Mouse (Mus musculus) neural tube, embryonic 12.5 days (tissue): Measurements from ENCODE around the gene Perm1. TPM values are rescaled to one million over a fixed set of nuclear protein-coding genes. Genes with fewer than 3 reads are reported as not detected.

ENCODE experiments used
- ATAC-seq: fragments of 200-750 bp; cut with Nextera tagmentation; 2 replicates; pipeline ENCODE4 v1.8.0; 2017; ENCODE audit warnings: low read depth, mild to moderate bottlenecking, moderate TSS enrichment, moderate library complexity; ENCODE audit not compliant: low FRiP score
- H3K27ac ChIP-seq: fragments of 300-500 bp; sonication (generic); 2 replicates; pipeline ENCODE4 v1.5.1; 2016
- H3K27me3 ChIP-seq: fragments of 300-500 bp; sonication (generic); replicated peaks from 2 replicates; pipeline ENCODE4 v1.6.1; 2016; ENCODE audit warnings: mild to moderate bottlenecking
- H3K36me3 ChIP-seq: fragments of 300-500 bp; sonication (generic); 2 replicates; pipeline ENCODE4 v1.6.1; 2016; ENCODE audit warnings: mild to moderate bottlenecking
- H3K4me1 ChIP-seq: fragments of 300-500 bp; sonication (generic); 2 replicates; pipeline ENCODE4 v1.6.1; 2016
- H3K4me2 ChIP-seq: fragments of 300-500 bp; sonication (generic); replicated peaks from 2 replicates; pipeline ENCODE4 v1.6.1; 2016; ENCODE audit warnings: mild to moderate bottlenecking
- H3K4me3 ChIP-seq: fragments of 300-500 bp; sonication (generic); 2 replicates; pipeline ENCODE4 v1.5.1; 2016
- H3K9ac ChIP-seq: fragments of 300-500 bp; sonication (generic); 2 replicates; pipeline ENCODE4 v1.6.1; 2016; ENCODE audit warnings: mild to moderate bottlenecking
- H3K9me3 ChIP-seq: fragments of 300-500 bp; sonication (generic); 2 replicates; pipeline ENCODE4 v1.6.1; 2016; ENCODE audit warnings: mild to moderate bottlenecking
- WGBS: fragments of 180-500 bp; shearing (Covaris S2); methylation state at CpG from one replicate; pipeline ENCODE4 v1.1.7; 2016; 5-methylcytosine and 5-hydroxymethylcytosine counted together
- polyA plus RNA-seq: library from polyadenylated mRNA; unstranded; fragments of >200 nt; fragmentation: Nextera tagmentation; extraction: Ambion mirVana; gene quantifications from 2 replicates; pipeline ENCODE4 v1.2.1, GENCODE M21; 2016

Gene Perm1
- polyA plus RNA-seq, 1 experiment from 2014 or later = 2.0 TPM

- Histone ChIP-seq H3K4me2 (peak overlapping the region; percentile 96), H3K27me3 (peaks cover 4% of the 10 kb centered on the region), H3K4me1 (peaks cover 25% of the 10 kb centered on the region), H3K9me3 (no peaks in the 10 kb centered on the region), H3K4me3 (peak overlapping the region; percentile 62), H3K36me3 (0 out of 2 replicates have a peak, but pooled peaks cover 3% of the 10 kb centered on the region), H3K9ac (peak overlapping the region; percentile 73), H3K27ac (no peak overlapping the region)
- under 1% methylated on average over 49 of the region's 49 CpGs for WGBS
- peak; percentile 26 for ATAC-seq
Measured at GRCm38 (mm10) chr4:156203413-156204131, 12.1 kb upstream of the Perm1 start.

GRCm38 (mm10) chr4:156208872-156209271 lies 6.8 kb upstream of the Perm1 start:
- Histone ChIP-seq H3K27ac (no peak overlapping the region), H3K9ac (no peak overlapping the region), H3K4me2 (no peak overlapping the region), H3K4me3 (no peak overlapping the region), H3K36me3 (peaks cover 5% of the 10 kb centered on the region; the same call in 1 of the 2 replicates), H3K4me1 (peaks cover 18% of the 10 kb centered on the region), H3K27me3 (no peaks in the 10 kb centered on the region), H3K9me3 (no peaks in the 10 kb centered on the region)
- WGBS = 89% methylated on average over 4 of the region's 4 CpGs
- ATAC-seq = no peak

- Histone ChIP-seq H3K4me1 (peaks cover 8% of the 10 kb centered on the region), H3K27me3 (no peaks in the 10 kb centered on the region), H3K27ac (no peak overlapping the region), H3K9ac (no peak overlapping the region), H3K4me3 (no peak overlapping the region), H3K9me3 (no peaks in the 10 kb centered on the region), H3K36me3 (peaks cover 8% of the 10 kb centered on the region; the same call in 1 of the 2 replicates), H3K4me2 (no peak overlapping the region)
- ATAC-seq = no peak
- WGBS = 78% methylated on average over 13 of the region's 13 CpGs
Measured at GRCm38 (mm10) chr4:156209963-156210635, 5.6 kb upstream of the Perm1 start.

- no peak for ATAC-seq
- Histone ChIP-seq H3K9me3 (no peaks in the 10 kb centered on the region), H3K4me1 (no peaks in the 10 kb centered on the region), H3K36me3 (peaks cover 6% of the 10 kb centered on the region; the same call in 1 of the 2 replicates), H3K4me3 (no peak overlapping the region), H3K9ac (no peak overlapping the region), H3K4me2 (no peak overlapping the region), H3K27me3 (no peaks in the 10 kb centered on the region), H3K27ac (no peak overlapping the region)
- 94% methylated on average over 13 of the region's 13 CpGs for WGBS
Measured at GRCm38 (mm10) chr4:156213134-156213533, 2.5 kb upstream of the Perm1 start.

GRCm38 (mm10) chr4:156216196-156216595 lies 528 bp downstream of the Perm1 start:
- no peak overlapping the region for H3K4me2 ChIP-seq
- 91% methylated on average over 2 of the region's 2 CpGs for WGBS
- H3K27me3 ChIP-seq = no peaks in the 10 kb centered on the region
- ATAC-seq = no peak
- no peaks in the 10 kb centered on the region for H3K4me1 ChIP-seq
- H3K4me3 ChIP-seq = no peak overlapping the region
- no peak overlapping the region for H3K9ac ChIP-seq
- no peaks in the 10 kb centered on the region for H3K9me3 ChIP-seq
- no peak overlapping the region for H3K27ac ChIP-seq
- peaks cover 9% of the 10 kb centered on the region; the same call in 1 of the 2 replicates for H3K36me3 ChIP-seq

- Histone ChIP-seq H3K36me3 (peaks cover 15% of the 10 kb centered on the region), H3K27ac (no peak overlapping the region), H3K4me1 (no peaks in the 10 kb centered on the region), H3K9me3 (no peaks in the 10 kb centered on the region), H3K27me3 (no peaks in the 10 kb centered on the region), H3K9ac (no peak overlapping the region), H3K4me2 (no peak overlapping the region), H3K4me3 (no peak overlapping the region)
- 83% methylated on average over 16 of the region's 16 CpGs for WGBS
- no peak for ATAC-seq
Measured at GRCm38 (mm10) chr4:156217022-156217669, 1.5 kb downstream of the Perm1 start.

GRCm38 (mm10) chr4:156217838-156218237 lies 2.2 kb downstream of the Perm1 start:
- WGBS = 81% methylated on average over 16 of the region's 16 CpGs
- Histone ChIP-seq H3K4me2 (no peak overlapping the region), H3K36me3 (peaks cover 15% of the 10 kb centered on the region), H3K9me3 (no peaks in the 10 kb centered on the region), H3K4me3 (no peak overlapping the region), H3K27me3 (no peaks in the 10 kb centered on the region), H3K27ac (no peak overlapping the region), H3K4me1 (no peaks in the 10 kb centered on the region), H3K9ac (no peak overlapping the region)
- ATAC-seq = no peak

GRCm38 (mm10) chr4:156219936-156220335 lies 4.3 kb downstream of the Perm1 start:
- no peaks in the 10 kb centered on the region for H3K9me3 ChIP-seq
- peaks cover 13% of the 10 kb centered on the region for H3K36me3 ChIP-seq
- no peak overlapping the region for H3K4me3 ChIP-seq
- no peaks in the 10 kb centered on the region for H3K4me1 ChIP-seq
- no peak overlapping the region for H3K9ac ChIP-seq
- 94% methylated on average over 11 of the region's 11 CpGs for WGBS
- H3K4me2 ChIP-seq = no peak overlapping the region
- no peak for ATAC-seq
- no peak overlapping the region for H3K27ac ChIP-seq
- H3K27me3 ChIP-seq = no peaks in the 10 kb centered on the region

GRCm38 (mm10) chr4:156224276-156224675 lies 8.6 kb downstream of the Perm1 start:
- Histone ChIP-seq H3K36me3 (peaks cover 23% of the 10 kb centered on the region), H3K27me3 (no peaks in the 10 kb centered on the region), H3K4me2 (no peak overlapping the region), H3K27ac (no peak overlapping the region), H3K9ac (no peak overlapping the region), H3K4me1 (no peaks in the 10 kb centered on the region), H3K9me3 (no peaks in the 10 kb centered on the region), H3K4me3 (no peak overlapping the region)
- ATAC-seq = no peak
- 93% methylated on average over 2 of the region's 2 CpGs for WGBS

- WGBS = 40% methylated on average over 18 of the region's 18 CpGs
- no peak overlapping the region for H3K4me3 ChIP-seq
- H3K4me2 ChIP-seq = no peak overlapping the region
- ATAC-seq = no peak
- H3K9ac ChIP-seq = no peak overlapping the region
- no peaks in the 10 kb centered on the region for H3K4me1 ChIP-seq
- no peaks in the 10 kb centered on the region for H3K27me3 ChIP-seq
- H3K9me3 ChIP-seq = no peaks in the 10 kb centered on the region
- H3K27ac ChIP-seq = no peak overlapping the region
- peaks cover 49% of the 10 kb centered on the region for H3K36me3 ChIP-seq
Measured at GRCm38 (mm10) chr4:156227752-156228392, 12.2 kb downstream of the Perm1 start.

- H3K9ac ChIP-seq = no peak overlapping the region
- H3K9me3 ChIP-seq = no peaks in the 10 kb centered on the region
- peaks cover 46% of the 10 kb centered on the region for H3K36me3 ChIP-seq
- no peaks in the 10 kb centered on the region for H3K27me3 ChIP-seq
- ATAC-seq = no peak
- H3K27ac ChIP-seq = no peak overlapping the region
- H3K4me3 ChIP-seq = no peak overlapping the region
- WGBS = 26% methylated on average over 12 of the region's 12 CpGs
- H3K4me2 ChIP-seq = no peak overlapping the region
- H3K4me1 ChIP-seq = peaks cover 4% of the 10 kb centered on the region
Measured at GRCm38 (mm10) chr4:156228393-156229024, 12.8 kb downstream of the Perm1 start.
